Mouse (Mus musculus) heart, postnatal 25 days (tissue): Measurements from ENCODE around the gene Rtp3. TPM values are rescaled to one million over a fixed set of nuclear protein-coding genes. Genes with fewer than 3 reads are reported as not detected.

Experiments
- DNase-seq: peaks from one replicate; pipeline ENCODE4 v3.0.0; 2022; ENCODE audit warnings: low spot score
- intact Hi-C: fragments of 180-260 bp; cut with DNase I; formaldehyde crosslinking; loops from one replicate; pipeline ENCODE4 v1.15.1; 2025
- total RNA-seq, 2 experiments: library from RNA; stranded (reverse); gene quantifications; 2 replicates each; pipeline ENCODE4 v1.2.3; 2021

The Rtp3 gene
- total RNA-seq, 2 experiments from 2014 or later = 4.0 to 4.3 TPM

DNA sequence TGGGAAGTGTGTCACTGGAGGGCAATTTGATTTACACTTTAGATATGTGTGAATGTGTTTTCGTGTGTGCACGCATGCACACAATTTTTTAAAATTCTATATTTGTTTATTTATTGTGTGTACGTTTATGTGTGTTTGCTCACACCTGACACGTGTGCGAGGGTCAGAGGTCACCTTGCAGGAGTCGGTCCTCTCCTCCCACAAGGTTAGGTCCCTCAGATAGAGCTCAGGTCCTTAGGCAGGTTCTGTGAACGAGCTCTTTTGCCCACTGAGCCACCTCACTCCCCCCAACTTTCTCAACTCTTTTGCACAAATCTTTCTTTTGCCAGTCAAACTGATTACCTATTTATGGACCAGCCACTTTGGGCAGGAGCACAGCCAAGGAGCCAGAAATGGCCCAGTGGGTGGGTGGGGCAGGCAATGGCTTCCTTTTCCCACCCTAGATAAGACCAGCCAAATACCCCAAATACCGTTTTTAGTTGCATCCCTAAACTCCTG is 41.5 kb downstream of the Rtp3 start:
- DNase-seq = no peak
- intact Hi-C loops = no loop called here

DNA sequence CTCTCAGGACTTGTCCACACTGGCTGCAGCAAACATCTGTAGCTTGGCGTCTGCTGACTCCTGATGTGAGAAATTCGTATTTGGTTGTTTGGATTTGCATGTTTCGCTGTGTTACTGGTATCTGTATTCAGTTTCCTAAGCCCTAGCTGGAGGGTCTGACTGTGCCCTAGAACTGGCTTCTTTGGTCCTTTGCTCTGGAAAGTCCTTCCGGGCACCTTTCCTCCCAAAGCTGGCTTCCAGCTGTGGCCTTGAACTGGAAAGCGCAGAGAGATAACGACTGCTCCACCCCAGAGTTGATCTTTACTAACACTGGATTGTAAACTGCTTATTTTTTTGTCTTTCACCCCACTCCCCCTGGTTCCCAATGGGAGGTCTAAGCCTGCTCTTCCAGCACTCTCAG is 42.5 kb downstream of the Rtp3 start:
- intact Hi-C loops = no loop called here
- DNase-seq = no peak

DNA sequence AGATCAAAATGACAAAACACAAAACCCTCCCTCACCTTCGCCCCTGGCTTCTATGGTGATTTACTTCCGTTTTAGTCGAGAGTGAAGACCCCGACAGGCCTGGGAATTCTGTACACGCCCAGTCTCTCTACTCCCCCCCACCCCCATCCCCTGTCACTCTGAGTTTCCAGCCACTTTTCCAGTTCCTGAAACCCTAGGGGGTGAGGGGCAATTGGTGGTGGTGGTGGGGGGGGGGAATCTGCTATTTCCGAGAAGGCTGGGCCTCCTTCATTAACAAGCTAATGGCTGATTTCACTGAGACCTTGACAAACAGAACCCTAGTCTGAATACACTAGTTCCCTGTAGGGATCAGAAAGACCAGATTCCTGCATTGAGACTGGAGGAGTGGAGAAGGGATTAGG is 43.1 kb downstream of the Rtp3 start:
- intact Hi-C loops = no loop called here
- DNase-seq = no peak

DNA sequence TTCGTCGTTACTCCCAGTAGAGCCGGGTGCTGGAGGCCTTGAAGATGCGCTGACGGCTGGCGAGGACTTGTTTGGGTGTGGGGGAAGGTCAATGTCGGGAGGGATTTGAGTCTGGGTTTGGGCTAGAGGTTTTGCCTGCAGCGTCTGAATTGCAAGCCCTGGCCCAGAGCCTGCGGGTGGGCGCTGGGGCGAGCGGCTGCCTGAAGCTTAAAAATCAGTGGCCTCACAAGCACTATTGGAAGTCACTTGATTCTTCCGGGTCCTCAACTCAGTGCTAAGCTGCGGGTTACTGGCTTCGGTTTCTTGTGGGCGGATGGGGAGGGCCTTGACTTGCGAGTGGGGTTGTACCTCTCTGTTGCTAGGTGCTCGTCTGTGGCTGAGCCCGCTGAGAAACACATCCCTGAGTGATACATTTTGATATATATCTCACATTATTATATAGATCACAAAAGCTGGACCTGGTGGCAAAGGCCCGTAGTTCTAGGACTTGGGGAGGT is 43.8 kb downstream of the Rtp3 start:
- intact Hi-C loops = no loop called here
- DNase-seq = no peak

DNA sequence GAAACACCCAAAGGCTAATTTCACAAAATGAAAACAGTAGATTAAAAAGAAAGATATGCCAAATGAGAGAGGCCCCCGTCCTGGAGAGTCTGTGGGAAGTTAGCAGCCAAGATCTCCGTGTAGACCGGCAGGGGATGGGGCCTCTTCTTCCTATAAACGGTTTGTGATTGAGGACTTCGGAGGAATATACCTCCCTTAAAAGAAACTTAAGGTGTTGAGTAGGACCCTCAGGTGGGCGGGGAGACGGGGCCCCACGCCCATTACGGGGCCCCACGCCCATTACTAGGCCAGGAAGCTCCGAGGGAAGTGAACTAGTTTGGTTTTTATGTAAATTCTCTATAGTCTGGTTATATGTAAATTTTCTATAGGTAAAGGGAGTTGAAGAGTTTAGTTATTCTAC is 44.5 kb downstream of the Rtp3 start, which contains the start of gene Tdgf1:
Gene Tdgf1 (minus strand): TSS at position 233 of the 400 bp plus-strand sequence.
- intact Hi-C loops = loop anchor here (2.0 kb wide), 1 partner anchor 23 kb away; no protein-coding TSS in a partner anchor
- no peak for DNase-seq

DNA sequence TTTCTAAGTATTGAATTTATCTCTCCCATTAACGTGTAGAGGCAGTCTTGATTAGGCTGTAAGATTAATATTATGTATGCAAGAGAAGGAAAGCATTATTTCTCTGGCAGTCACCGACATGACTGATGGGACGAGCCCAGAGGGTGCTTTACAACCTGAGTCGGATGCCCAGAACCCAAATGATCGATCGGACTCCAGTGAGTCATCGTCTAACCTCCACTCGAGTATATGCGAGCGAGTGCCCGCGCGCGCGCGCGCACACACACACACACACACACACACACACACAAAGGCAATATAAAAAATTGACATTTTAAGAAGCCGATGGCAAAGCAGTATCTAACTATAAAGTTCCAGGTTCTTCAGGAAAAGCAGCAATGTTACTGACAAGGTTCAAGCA is 45.0 kb downstream of the Rtp3 start:
- intact Hi-C loops = loop anchor here (2.0 kb wide), 1 partner anchor 23 kb away; no protein-coding TSS in a partner anchor
- DNase-seq = no peak

DNA sequence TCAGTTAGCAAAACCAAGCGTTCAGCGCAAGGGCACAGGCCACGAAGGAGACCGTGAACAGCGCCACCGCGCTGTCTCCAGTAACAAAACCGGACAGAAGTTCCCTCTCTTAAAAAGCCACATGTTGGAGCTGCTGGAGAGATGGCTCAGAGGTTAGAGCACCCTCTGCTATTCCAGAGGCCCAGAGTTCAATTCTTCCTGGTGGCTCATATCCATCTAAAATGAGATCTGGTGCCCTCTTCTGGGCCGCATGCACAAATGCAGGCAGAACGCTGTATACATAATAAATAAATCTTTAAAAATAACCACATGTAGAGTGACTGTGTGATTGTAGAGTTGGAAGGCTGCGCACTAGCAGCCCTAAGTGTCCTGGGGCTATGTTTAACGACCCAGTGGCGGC is 46.1 kb downstream of the Rtp3 start:
- intact Hi-C loops = loop anchor here (2.0 to 5.0 kb wide), 2 partner anchors 21 to 67 kb away; partner anchors contain the start of gene Als2cl
- no peak for DNase-seq

DNA sequence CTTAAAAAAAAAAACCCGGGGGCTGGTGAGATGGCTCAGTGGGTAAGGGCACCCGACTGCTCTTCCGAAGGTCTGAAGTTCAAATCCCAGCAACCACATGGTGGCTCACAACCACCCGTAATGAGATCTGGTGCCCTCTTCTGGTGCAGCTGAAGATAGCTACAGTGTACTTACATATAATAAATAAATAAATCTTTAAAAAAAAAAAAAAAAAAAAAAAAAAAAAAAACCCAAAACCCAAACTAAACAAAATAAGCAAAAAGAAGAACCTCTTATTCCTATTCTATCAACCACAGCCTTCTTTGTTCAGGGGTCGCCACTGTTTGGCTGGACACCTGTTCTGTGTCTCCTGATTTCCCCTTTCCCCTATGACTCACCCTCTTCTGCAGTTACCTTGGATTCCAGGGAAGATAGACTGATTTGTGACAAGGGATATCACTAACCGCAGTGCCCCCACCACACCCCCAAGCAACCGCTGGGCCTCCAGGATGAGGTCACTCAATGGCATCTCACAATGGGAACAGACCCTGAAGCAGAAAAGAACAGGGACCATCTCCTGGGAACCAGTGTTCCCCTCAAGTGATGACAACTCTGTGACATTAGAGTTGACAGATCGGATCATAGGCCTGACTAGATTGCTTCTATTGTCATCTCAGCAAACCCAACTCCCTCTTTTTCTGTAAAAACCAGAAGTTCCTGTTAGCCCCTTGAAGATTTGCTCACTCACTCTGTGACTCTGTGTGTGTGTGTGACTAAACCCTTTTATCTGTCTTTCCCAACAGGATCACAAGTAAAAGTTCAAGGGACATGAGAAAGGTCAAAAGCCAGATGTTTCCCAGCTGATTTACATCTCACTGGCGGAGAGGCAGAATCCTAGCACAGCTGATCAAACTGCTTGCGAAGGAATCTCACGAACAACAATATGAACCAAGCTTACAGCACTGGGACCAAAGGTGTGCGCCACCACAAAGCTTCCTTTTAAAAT is 52.6 kb downstream of the Rtp3 start:
- intact Hi-C loops = no loop called here
- no peak for DNase-seq

DNA sequence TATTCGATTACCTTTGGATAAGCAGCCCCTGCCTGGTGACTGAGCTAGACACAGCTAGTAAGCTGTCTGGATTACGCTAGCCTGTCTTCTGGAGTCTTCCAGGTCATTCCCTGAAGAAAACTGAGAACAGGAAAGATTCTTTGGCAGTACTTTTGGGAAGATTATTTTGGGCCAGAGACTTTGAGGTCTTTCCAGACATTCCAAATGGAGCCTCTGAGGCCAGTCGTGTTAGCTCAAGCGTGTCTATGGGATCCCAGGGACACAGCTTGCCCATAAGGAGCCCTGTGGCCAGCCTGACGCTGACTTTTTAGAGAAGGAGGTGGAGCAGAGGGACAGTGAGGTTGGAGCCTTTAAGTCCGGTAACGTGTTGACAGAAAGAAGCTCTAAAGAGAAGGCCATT is 54.4 kb downstream of the Rtp3 start:
- intact Hi-C loops = no loop called here
- DNase-seq = no peak

Other genes with a start within 250 kb of the Rtp3 start
- gene Myl3, start 248.7 kb downstream of the Rtp3 start, total RNA-seq = over 10,000 TPM; 11,742 to 12,072 TPM
- 1 to 10 TPM; 7.6 to 7.9 TPM for gene Pth1r, start 243.4 kb downstream of the Rtp3 start, total RNA-seq
- not detected for gene Prss42, start 192.4 kb downstream of the Rtp3 start, total RNA-seq
- gene Prss44, start 176.6 kb downstream of the Rtp3 start, total RNA-seq = not detected
- gene Prss43, start 163.9 kb downstream of the Rtp3 start, total RNA-seq = not detected
- not detected for gene Prss45, start 156.0 kb downstream of the Rtp3 start, total RNA-seq
- gene Prss46, start 146.1 kb downstream of the Rtp3 start, total RNA-seq = not detected
- gene Prss50, start 132.6 kb downstream of the Rtp3 start, total RNA-seq = not detected
- gene Als2cl, start 110.7 kb downstream of the Rtp3 start, total RNA-seq = 10 to 100 TPM in 1 of 2 experiments, 1 to 10 TPM in 1; 9.7 to 15.0 TPM
- gene Tmie, start 110.5 kb downstream of the Rtp3 start, total RNA-seq = 1 to 10 TPM; 1.2 to 1.3 TPM
- not detected for gene Fam240a, start 73.7 kb downstream of the Rtp3 start, total RNA-seq
- gene Tdgf1, start 44.4 kb downstream of the Rtp3 start, total RNA-seq = not detected
- gene Lrrc2, start 39.0 kb downstream of the Rtp3 start, total RNA-seq = 100 to 1,000 TPM; 142 to 144 TPM
- under 1 TPM in 1 of 2 experiments, not detected in 1; 0.78 TPM for gene Ltf, start 28.7 kb upstream of the Rtp3 start, total RNA-seq
- 10 to 100 TPM in 1 of 2 experiments, 1 to 10 TPM in 1; 8.2 to 10.4 TPM for gene Ccrl2, start 66.9 kb upstream of the Rtp3 start, total RNA-seq
- 10 to 100 TPM; 82.4 to 91.7 TPM for gene Lrrfip2, start 127.0 kb upstream of the Rtp3 start, total RNA-seq